20 mouse cellular contexts compared by ENCODE assay signal in genomic region chr9:71704332-71705014, GRCm38 (mm10).
DNase-seq lines count a peak whose midpoint lies in the region; ATAC-seq lines count a peak whose summit lies in the region.
"Had no signal": no experiment of that assay in that cellular context is flagged by ENCODE, and none has a peak within 500 bp of the region (broad histone marks: within the 10 kb centered on the region; RNA-seq: fewer than 3 reads in every experiment).

No protein-coding gene starts in this region.

- ATAC-seq in kidney, embryonic 15.5 days (replicated peaks; ENCODE audit: low FRiP score): no peak
- 0 out of 2 replicates have a peak, but pooled peaks have one; percentile 19 for ATAC-seq in liver, embryonic 16.5 days (ENCODE audit: low read depth)
- ATAC-seq in heart, embryonic 12.5 days (ENCODE audit: insufficient number of reproducible peaks, low FRiP score): no peak
- ATAC-seq: activated CD4-positive, CD25-positive, alpha-beta regulatory T cell, adult 4 months; forebrain, embryonic 14.5 days; Patski had no signal

- no peak overlapping the region for H3K9ac ChIP-seq in kidney, embryonic 15.5 days
- H3K9ac ChIP-seq in liver, embryonic 16.5 days (ENCODE audit: low read depth, low read length): no peak overlapping the region
- no peak overlapping the region for H3K9ac ChIP-seq in heart, embryonic 12.5 days
- H3K9ac ChIP-seq: heart, embryonic 13.5 days; hindbrain, embryonic 15.5 days had no signal

- H3K4me1 ChIP-seq in kidney, embryonic 15.5 days: peaks cover 17% of the 10 kb centered on the region
- peaks cover 7% of the 10 kb centered on the region; the same call in 1 of the 2 replicates for H3K4me1 ChIP-seq in liver, embryonic 16.5 days (ENCODE audit: control insufficient read depth, low read depth, low read length)
- peaks cover 53% of the 10 kb centered on the region for H3K4me1 ChIP-seq in heart, embryonic 12.5 days (replicated peaks)
- H3K4me1 ChIP-seq: embryonic facial prominence, embryonic 10.5 days; hindbrain, embryonic 15.5 days had no signal

- DNase-seq in gastrocnemius, adult 18-20 months (ENCODE audit: low spot score): peak; percentile 4
- no peak for DNase-seq in gastrocnemius, adult 8-10 months (ENCODE audit: low spot score in 2 of 2)
- no peak for DNase-seq in kidney, adult 18-20 months
- DNase-seq in liver: no peak
- DNase-seq: adrenal gland, postnatal 14 days; cerebellum, adult 18-20 months; cerebellum, adult 9-11 months; cerebellum, postnatal 36 days; gastrocnemius, postnatal 10 days; heart, adult 2 months; heart, postnatal 36 days had no signal

- H3K27ac ChIP-seq in kidney, embryonic 15.5 days: peak overlapping the region; percentile 65
- H3K27ac ChIP-seq in liver, embryonic 16.5 days (ENCODE audit: low read length): no peak overlapping the region
- H3K27ac ChIP-seq in heart, embryonic 12.5 days (ENCODE audit: poor library complexity, severe bottlenecking): no peak overlapping the region
- H3K27ac ChIP-seq: embryonic facial prominence, embryonic 10.5 days; heart, adult 2 months; heart, embryonic 13.5 days; hindbrain, embryonic 15.5 days had no signal

- no peaks in the 10 kb centered on the region for H3K9me3 ChIP-seq in kidney, embryonic 15.5 days (replicated peaks)
- H3K9me3 ChIP-seq in liver, embryonic 16.5 days (replicated peaks; ENCODE audit: control insufficient read depth, low read length): no peaks in the 10 kb centered on the region
- no peaks in the 10 kb centered on the region for H3K9me3 ChIP-seq in heart, embryonic 12.5 days (replicated peaks)
- H3K9me3 ChIP-seq: embryonic facial prominence, embryonic 10.5 days; heart, embryonic 13.5 days; hindbrain, embryonic 15.5 days had no signal

- H3K4me2 ChIP-seq in kidney, embryonic 15.5 days: no peak overlapping the region
- H3K4me2 ChIP-seq in liver, embryonic 16.5 days (ENCODE audit: low read depth, low read length): no peak overlapping the region
- no peak overlapping the region for H3K4me2 ChIP-seq in heart, embryonic 12.5 days
- H3K4me2 ChIP-seq: heart, embryonic 13.5 days; hindbrain, embryonic 15.5 days had no signal

- 59% methylated on average over 13 of the region's 13 CpGs for WGBS in kidney, embryonic 15.5 days
- WGBS in liver, embryonic 16.5 days (ENCODE audit: insufficient replicate concordance): 63% methylated on average over 13 of the region's 13 CpGs
- WGBS in heart, embryonic 12.5 days: 77% methylated on average over 13 of the region's 13 CpGs

- no peak overlapping the region for H3K4me3 ChIP-seq in kidney, embryonic 15.5 days (replicated peaks)
- no peak overlapping the region for H3K4me3 ChIP-seq in liver, embryonic 16.5 days (ENCODE audit: low read depth, low read length)
- no peak overlapping the region for H3K4me3 ChIP-seq in heart, embryonic 12.5 days
- H3K4me3 ChIP-seq: embryonic facial prominence, embryonic 10.5 days; heart, adult 2 months; heart, embryonic 13.5 days; hindbrain, embryonic 15.5 days had no signal

- peaks cover 22% of the 10 kb centered on the region for H3K36me3 ChIP-seq in kidney, embryonic 15.5 days
- H3K36me3 ChIP-seq in liver, embryonic 16.5 days (ENCODE audit: control insufficient read depth, insufficient read depth): no peaks in the 10 kb centered on the region
- peaks cover 39% of the 10 kb centered on the region for H3K36me3 ChIP-seq in heart, embryonic 12.5 days
- H3K36me3 ChIP-seq: hindbrain, embryonic 15.5 days had no signal

- no peaks in the 10 kb centered on the region for H3K27me3 ChIP-seq in kidney, embryonic 15.5 days
- no peaks in the 10 kb centered on the region for H3K27me3 ChIP-seq in liver, embryonic 16.5 days (ENCODE audit: control insufficient read depth, insufficient read depth, low read depth, low read length)
- H3K27me3 ChIP-seq in heart, embryonic 12.5 days (replicated peaks): no peaks in the 10 kb centered on the region
- H3K27me3 ChIP-seq: heart, embryonic 13.5 days; hindbrain, embryonic 15.5 days; Patski had no signal
